Mouse (Mus musculus) small intestine, adult 2 months (tissue): ENCODE results near the gene Ephb3.
"Not testable (repeated sequence)": the region's sequence is repeated elsewhere in the genome, so short reads cannot be mapped to it uniquely, and the experiment has no call there.

Source experiments
- CTCF ChIP-seq: fragments of 200-500 bp; IDR thresholded peaks from 2 replicates; pipeline ENCODE4 v1.5.1; 2012; ENCODE audit warnings: low read depth, mild to moderate bottlenecking, control low read depth, inconsistent platforms, low read length, moderate library complexity, mixed read lengths; ENCODE audit not compliant: insufficient replicate concordance, insufficient read length; ENCODE audit errors: extremely low read depth
- POLR2A ChIP-seq: fragments of 200-500 bp; IDR thresholded peaks from 2 replicates; pipeline ENCODE4 v1.6.1; 2012; ENCODE audit warnings: low read depth, mild to moderate bottlenecking, control low read depth, inconsistent platforms, low read length, moderate library complexity

DNA sequence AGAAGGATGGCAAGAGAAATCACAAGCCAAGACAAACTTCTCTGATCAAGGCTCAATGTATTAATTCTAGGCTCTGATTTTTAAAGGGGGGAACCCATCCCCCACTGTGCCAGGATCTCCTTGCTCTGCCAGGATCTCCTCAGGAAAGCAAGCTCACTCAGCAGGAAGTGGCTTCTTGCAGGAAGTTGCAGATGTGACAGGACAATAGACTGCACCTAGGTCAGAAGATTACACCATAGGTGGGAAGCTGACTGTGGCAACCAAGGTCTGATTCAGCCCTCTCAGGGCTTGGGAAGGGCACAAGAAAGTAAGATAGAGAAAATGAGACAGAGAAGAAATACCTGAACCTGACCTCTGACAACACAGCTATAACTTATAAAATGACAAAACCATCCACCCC is 48.3 kb upstream of the Ephb3 start:
- not testable (repeated sequence) for TF ChIP-seq CTCF, POLR2A
